Mouse (Mus musculus) heart, embryonic 15.5 days (tissue): ENCODE data around the gene Ncor1. TPM values are rescaled to one million over a fixed set of nuclear protein-coding genes. Genes with fewer than 3 reads are reported as not detected.

ENCODE experiments used
- polyA plus RNA-seq: library from polyadenylated mRNA; unstranded; fragments of >200 nt; fragmentation: Nextera tagmentation; extraction: Ambion mirVana; gene quantifications from 2 replicates; pipeline ENCODE4 v1.2.1, GENCODE M21; 2015

Ncor1 gene
- polyA plus RNA-seq, 1 experiment from 2014 or later: 112 TPM

Other genes starting within 250 kb of the Ncor1 start
- gene Adora2b, start 209.6 kb downstream of the Ncor1 start, polyA plus RNA-seq: 1.0 and 1.9 TPM in 2 replicates
- gene Zswim7, start 177.2 kb downstream of the Ncor1 start, polyA plus RNA-seq: 13.8 and 15.8 TPM in 2 replicates
- 19.1 and 20.7 TPM in 2 replicates for gene Ttc19, start 177.1 kb downstream of the Ncor1 start, polyA plus RNA-seq
- gene Pigl, start 81 bp downstream of the Ncor1 start, polyA plus RNA-seq: 5.1 and 7.2 TPM in 2 replicates
- 17.1 and 22.1 TPM in 2 replicates for gene Cenpv, start 80.7 kb upstream of the Ncor1 start, polyA plus RNA-seq
- gene Ubb, start 92.6 kb upstream of the Ncor1 start, polyA plus RNA-seq: 2,445 and 2,567 TPM in 2 replicates
- 4.2 and 6.4 TPM in 2 replicates for gene Trpv2, start 115.9 kb upstream of the Ncor1 start, polyA plus RNA-seq
- gene Lrrc75a, start 190.0 kb upstream of the Ncor1 start, polyA plus RNA-seq: 14.6 and 18.5 TPM in 2 replicates
- gene Mmgt2, start 190.1 kb upstream of the Ncor1 start, polyA plus RNA-seq: 44.7 and 49.1 TPM in 2 replicates